Mouse (Mus musculus): ENCODE data around the gene Katnal1. TPM values are rescaled to one million over a fixed set of nuclear protein-coding genes. Genes with fewer than 3 reads are reported as not detected.

The Katnal1 gene
- polyA plus RNA-seq, 1 experiment from 2014 or later: 12.5 TPM

DNA sequence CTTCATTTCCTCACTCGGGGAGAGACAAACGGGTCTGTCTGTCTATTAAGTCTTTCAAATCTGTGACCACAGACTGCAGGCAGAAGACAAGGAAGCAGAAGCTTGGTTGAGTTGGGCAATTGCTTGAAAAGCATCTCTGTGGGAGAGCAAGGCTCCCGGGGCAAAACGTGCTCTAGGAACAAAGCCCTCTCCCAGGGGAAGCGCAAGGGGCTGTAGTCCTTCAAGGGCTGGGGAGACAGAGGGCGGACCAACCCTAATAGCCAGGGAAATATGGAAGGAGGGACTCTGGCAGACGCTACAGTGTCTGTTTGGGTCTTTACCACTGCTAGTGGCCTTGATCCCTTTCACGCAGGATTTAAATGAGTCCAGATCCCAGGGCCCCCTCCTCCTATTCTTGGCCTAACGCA, 98.0 kb downstream of the Katnal1 start:
- H3K9ac ChIP-seq: peak overlapping the region; percentile 33
- no peak for ATAC-seq (ENCODE audit: borderline replicate concordance, extremely low read depth, low FRiP score, low TSS enrichment)
- H3K4me2 ChIP-seq: peak overlapping the region; percentile 57
- WGBS: 21% methylated on average over 9 of the region's 9 CpGs
- peaks cover 14% of the 10 kb centered on the region; the same call in 1 of the 2 replicates for H3K4me1 ChIP-seq
- peak overlapping the region; percentile 34 for H3K4me3 ChIP-seq
- no peaks in the 10 kb centered on the region for H3K36me3 ChIP-seq
- no peak overlapping the region for H3K27ac ChIP-seq
- H3K27me3 ChIP-seq: peaks cover 12% of the 10 kb centered on the region; the same call in 1 of the 2 replicates
- H3K9me3 ChIP-seq: no peaks in the 10 kb centered on the region

DNA sequence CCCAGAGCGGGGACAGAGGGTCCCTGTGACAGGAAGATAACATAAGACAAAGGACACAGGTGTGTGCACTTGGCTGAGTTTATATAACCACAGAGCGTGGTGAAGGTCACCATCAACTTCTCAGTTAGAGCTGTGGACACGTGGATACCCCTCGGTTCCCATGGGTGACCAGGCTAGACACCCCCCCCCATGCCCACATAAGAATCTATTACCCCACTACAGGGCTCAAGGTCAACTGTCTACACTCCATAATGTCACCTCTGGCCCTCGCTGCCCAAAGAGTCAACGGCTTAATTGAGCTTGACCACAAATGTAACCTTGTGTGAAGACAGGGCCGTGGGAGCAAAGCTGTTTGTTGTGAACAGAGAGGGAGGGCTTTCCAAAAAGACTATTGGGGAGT, 103.4 kb downstream of the Katnal1 start:
- no peak overlapping the region for H3K4me2 ChIP-seq
- peaks cover 5% of the 10 kb centered on the region; the same call in 1 of the 2 replicates for H3K27me3 ChIP-seq
- 69% methylated on average over 7 of the region's 7 CpGs for WGBS
- no peaks in the 10 kb centered on the region for H3K36me3 ChIP-seq
- H3K4me3 ChIP-seq: no peak overlapping the region
- H3K4me1 ChIP-seq: no peaks in the 10 kb centered on the region
- no peak overlapping the region for H3K9ac ChIP-seq
- H3K9me3 ChIP-seq: no peaks in the 10 kb centered on the region
- ATAC-seq (ENCODE audit: borderline replicate concordance, extremely low read depth, low FRiP score, low TSS enrichment): no peak
- no peak overlapping the region for H3K27ac ChIP-seq

DNA sequence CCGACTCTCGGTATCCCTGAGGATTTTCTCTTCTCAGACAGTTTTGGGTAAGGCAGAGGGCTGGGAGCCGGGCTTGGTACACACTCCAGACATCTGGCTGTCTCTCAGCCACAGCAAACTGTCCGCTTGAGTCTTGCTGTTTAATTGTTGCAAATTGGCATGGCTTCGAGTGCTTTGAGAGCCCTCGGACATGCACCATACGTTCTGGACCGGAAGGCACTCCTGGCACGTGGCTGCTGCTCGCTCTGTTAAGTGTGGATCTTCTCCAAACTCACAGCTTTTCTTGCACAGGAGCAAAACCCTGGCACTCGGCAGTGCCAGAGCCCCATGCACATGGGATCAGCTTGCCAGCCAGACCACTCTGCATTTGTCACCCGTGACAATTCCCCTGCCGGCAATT, 106.3 kb downstream of the Katnal1 start:
- H3K9ac ChIP-seq: no peak overlapping the region
- 66% methylated on average over 13 of the region's 13 CpGs for WGBS
- no peak overlapping the region for H3K4me2 ChIP-seq
- no peaks in the 10 kb centered on the region for H3K9me3 ChIP-seq
- no peak overlapping the region for H3K4me3 ChIP-seq
- no peaks in the 10 kb centered on the region for H3K36me3 ChIP-seq
- no peak overlapping the region for H3K27ac ChIP-seq
- no peak for ATAC-seq (ENCODE audit: borderline replicate concordance, extremely low read depth, low FRiP score, low TSS enrichment)
- H3K4me1 ChIP-seq: peaks cover 13% of the 10 kb centered on the region; the same call in 1 of the 2 replicates
- peaks cover 16% of the 10 kb centered on the region; the same call in 1 of the 2 replicates for H3K27me3 ChIP-seq

Other genes starting within 250 kb of the Katnal1 start
- 3.3 and 4.0 TPM in 2 replicates for gene Gm42791, start 65.8 kb upstream of the Katnal1 start, polyA plus RNA-seq (2015; fragmentation: Nextera tagmentation; extraction: Ambion mirVana)